Mouse (Mus musculus) heart, embryonic 12.5 days (tissue): Measurements from ENCODE around the gene 2310034G01Rik. TPM values are rescaled to one million over a fixed set of nuclear protein-coding genes. Genes with fewer than 3 reads are reported as not detected.

Source experiments
- ATAC-seq: fragments of 200-750 bp; cut with Nextera tagmentation; 2 replicates; pipeline ENCODE4 v1.8.0; 2017; ENCODE audit warnings: moderate TSS enrichment, moderate library complexity; ENCODE audit not compliant: insufficient number of reproducible peaks, low FRiP score
- H3K27ac ChIP-seq: fragments of 300-500 bp; sonication (generic); 2 replicates; pipeline ENCODE4 v1.5.1; 2016; ENCODE audit warnings: mild to moderate bottlenecking, moderate library complexity; ENCODE audit not compliant: poor library complexity, severe bottlenecking
- H3K27me3 ChIP-seq: fragments of 300-500 bp; sonication (generic); replicated peaks from 2 replicates; pipeline ENCODE4 v1.6.1; 2016; ENCODE audit warnings: mild to moderate bottlenecking, moderate library complexity
- H3K36me3 ChIP-seq: fragments of 300-500 bp; sonication (generic); 2 replicates; pipeline ENCODE4 v1.6.1; 2016; ENCODE audit warnings: mild to moderate bottlenecking, moderate library complexity
- H3K4me1 ChIP-seq: fragments of 300-500 bp; sonication (generic); replicated peaks from 2 replicates; pipeline ENCODE4 v1.6.1; 2016; ENCODE audit warnings: mild to moderate bottlenecking
- H3K4me2 ChIP-seq: fragments of 300-500 bp; sonication (generic); 2 replicates; pipeline ENCODE4 v1.6.1; 2016; ENCODE audit warnings: mild to moderate bottlenecking, moderate library complexity
- H3K4me3 ChIP-seq: fragments of 300-500 bp; sonication (generic); 2 replicates; pipeline ENCODE4 v1.5.1; 2016; ENCODE audit warnings: mild to moderate bottlenecking
- H3K9ac ChIP-seq: fragments of 300-500 bp; sonication (generic); 2 replicates; pipeline ENCODE4 v1.6.1; 2016; ENCODE audit warnings: mild to moderate bottlenecking, moderate library complexity
- H3K9me3 ChIP-seq: fragments of 300-500 bp; sonication (generic); replicated peaks from 2 replicates; pipeline ENCODE4 v1.6.1; 2016; ENCODE audit warnings: mild to moderate bottlenecking, moderate library complexity
- WGBS: fragments of 180-500 bp; shearing (Covaris S2); methylation state at CpG from one replicate; pipeline ENCODE4 v1.1.7; 2016; 5-methylcytosine and 5-hydroxymethylcytosine counted together
- microRNA counts: library from miRNA; unstranded; fragments of <30 nt; microRNA quantifications from one replicate; lab custom pipeline; 2017
- microRNA-seq: library from miRNA; unstranded; fragments of <30 nt; microRNA quantifications from one replicate; pipeline ENCODE4, GENCODE M21; 2017
- polyA plus RNA-seq: library from polyadenylated mRNA; unstranded; fragments of >200 nt; fragmentation: Nextera tagmentation; extraction: Ambion mirVana; gene quantifications from 2 replicates; pipeline ENCODE4 v1.2.1, GENCODE M21; 2016

2310034G01Rik gene
- polyA plus RNA-seq, 1 experiment from 2014 or later: 1.2 TPM

GRCm38 (mm10) chr19:46304216-46304841 lies 45.8 kb downstream of the 2310034G01Rik start, which contains the start of gene Nfkb2:
TSS of gene Nfkb2 (plus strand) at chr19:46304320.
- Histone ChIP-seq H3K4me3 (peak within 1 kb of the TSS; percentile 81), H3K4me2 (peak within 1 kb of the TSS; percentile 99), H3K36me3 (peaks cover 11% of the 10 kb centered on the region), H3K4me1 (peaks cover 25% of the 10 kb centered on the region), H3K27me3 (peaks cover 21% of the 10 kb centered on the region), H3K9ac (peak within 1 kb of the TSS; percentile 82), H3K9me3 (no peaks in the 10 kb centered on the region), H3K27ac (peak within 1 kb of the TSS; percentile 79)
- peak; percentile 86 for ATAC-seq
- under 1% methylated on average over 39 of the region's 39 CpGs for WGBS

- peak overlapping the region; percentile 82; the same call in 1 of the 2 replicates for H3K9ac ChIP-seq
- 55% methylated on average over 18 of the region's 18 CpGs for WGBS
- peaks cover 19% of the 10 kb centered on the region for H3K27me3 ChIP-seq
- H3K4me1 ChIP-seq: peaks cover 20% of the 10 kb centered on the region
- no peaks in the 10 kb centered on the region for H3K9me3 ChIP-seq
- H3K27ac ChIP-seq: peak overlapping the region; percentile 79; the same call in 1 of the 2 replicates
- H3K4me3 ChIP-seq: peak overlapping the region; percentile 81
- H3K36me3 ChIP-seq: peaks cover 11% of the 10 kb centered on the region
- ATAC-seq: no peak
- H3K4me2 ChIP-seq: peak overlapping the region; percentile 99
Observed at GRCm38 (mm10) chr19:46303251-46304215, 46.6 kb downstream of the 2310034G01Rik start.

DNA sequence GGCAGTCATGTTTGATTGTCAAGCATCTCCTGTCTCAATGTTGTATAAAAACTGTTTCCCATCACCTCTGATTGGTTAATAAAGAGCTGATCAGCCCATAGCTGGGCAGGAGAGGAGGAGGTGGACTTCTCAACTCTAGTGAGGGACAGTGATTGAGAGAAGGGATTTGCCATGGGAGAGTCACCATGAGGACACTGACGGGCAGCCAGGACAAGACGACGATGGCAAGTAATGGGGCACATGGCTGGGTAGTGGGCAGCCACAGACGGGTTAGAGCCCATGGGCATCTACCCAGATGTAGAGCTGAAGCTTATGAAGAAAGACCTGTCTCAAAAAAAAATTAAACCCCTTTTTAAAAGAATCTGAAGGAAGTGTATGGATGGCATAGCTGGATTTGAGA lies 47.6 kb downstream of the 2310034G01Rik start:
- Histone ChIP-seq H3K36me3 (peaks cover 3% of the 10 kb centered on the region), H3K4me2 (no peak overlapping the region), H3K4me1 (peaks cover 18% of the 10 kb centered on the region), H3K4me3 (no peak overlapping the region), H3K9ac (no peak overlapping the region), H3K27me3 (peaks cover 9% of the 10 kb centered on the region), H3K9me3 (no peaks in the 10 kb centered on the region), H3K27ac (no peak overlapping the region)
- no peak for ATAC-seq
- 85% methylated on average over 4 of the region's 4 CpGs for WGBS

- Histone ChIP-seq H3K4me1 (peaks cover 10% of the 10 kb centered on the region; the same call in 1 of the 2 replicates), H3K4me2 (no peak overlapping the region)
Observed at GRCm38 (mm10) chr19:46300294-46301045, 49.6 kb downstream of the 2310034G01Rik start.

More at GRCm38 (mm10) chr19:46300294-46301045, 49.6 kb downstream of the 2310034G01Rik start:
- Histone ChIP-seq H3K4me3 (no peak overlapping the region), H3K36me3 (no peaks in the 10 kb centered on the region), H3K27me3 (no peaks in the 10 kb centered on the region), H3K9me3 (no peaks in the 10 kb centered on the region), H3K9ac (no peak overlapping the region), H3K27ac (no peak overlapping the region)
- no peak for ATAC-seq
- WGBS: 36% methylated on average over 8 of the region's 8 CpGs

MicroRNAs encoded within 50 kb of the gene (microRNA counts, 519-probe panel; counts per million panel counts)
- microRNA mmu-miR-146b (lab: Ali Mortazavi, UCI): not detected

Small RNA genes within 50 kb of the gene (microRNA-seq; reads per million reads assigned to microRNA genes)
- not detected for gene Mir146b

Other genes starting within 250 kb of the 2310034G01Rik start
- not detected in 2 replicates for gene Elovl3, start 218.4 kb downstream of the 2310034G01Rik start, polyA plus RNA-seq
- gene Pitx3, start 202.0 kb downstream of the 2310034G01Rik start, polyA plus RNA-seq: 1.0 and 2.2 TPM in 2 replicates
- gene Gbf1, start 197.8 kb downstream of the 2310034G01Rik start, polyA plus RNA-seq: 53.5 and 54.1 TPM in 2 replicates
- 7.2 and 7.6 TPM in 2 replicates for gene Nfkb2, start 46.0 kb downstream of the 2310034G01Rik start, polyA plus RNA-seq
- gene Psd, start 23.1 kb downstream of the 2310034G01Rik start, polyA plus RNA-seq: 12.0 and 13.4 TPM in 2 replicates
- gene Fbxl15, start 22.1 kb downstream of the 2310034G01Rik start, polyA plus RNA-seq: 9.9 and 10.0 TPM in 2 replicates
- 97.7 and 116 TPM in 2 replicates for gene Cuedc2, start 11.6 kb downstream of the 2310034G01Rik start, polyA plus RNA-seq
- 4.3 and 4.4 TPM in 2 replicates for gene Mfsd13a, start 9.2 kb downstream of the 2310034G01Rik start, polyA plus RNA-seq
- gene Actr1a, start 45.4 kb upstream of the 2310034G01Rik start, polyA plus RNA-seq: 118 and 120 TPM in 2 replicates
- 24.1 and 27.2 TPM in 2 replicates for gene Sufu, start 46.6 kb upstream of the 2310034G01Rik start, polyA plus RNA-seq
- 24.1 and 24.2 TPM in 2 replicates for gene Trim8, start 151.4 kb upstream of the 2310034G01Rik start, polyA plus RNA-seq
- gene Arl3, start 222.9 kb upstream of the 2310034G01Rik start, polyA plus RNA-seq: 88.2 and 94.4 TPM in 2 replicates
- gene Sfxn2, start 223.1 kb upstream of the 2310034G01Rik start, polyA plus RNA-seq: 8.1 and 8.9 TPM in 2 replicates
- gene Wbp1l, start 248.8 kb upstream of the 2310034G01Rik start, polyA plus RNA-seq: 53.4 and 55.6 TPM in 2 replicates